Mouse (Mus musculus) CH12.LX (cell line): ENCODE results near the gene Gm28729.

Source experiments
- CTCF ChIP-seq, 2 experiments: IDR thresholded peaks in 1 of 2; conservative IDR thresholded peaks in 1 of 2; 2 replicates each; pipeline ENCODE4 v1.5.1; 2011 to 2012; ENCODE audit warnings: low read depth in 2 of 2, low read length in 2 of 2, improper control_type of control experiment in 1 of 2, inconsistent platforms in 1 of 2, mild to moderate bottlenecking in 1 of 2, moderate library complexity in 1 of 2
- MAFK ChIP-seq: IDR thresholded peaks from 2 replicates; pipeline ENCODE4 v1.6.1; 2011; ENCODE audit warnings: low read length, improper control_type of control experiment; ENCODE audit not compliant: insufficient replicate concordance
- NELFE ChIP-seq: IDR thresholded peaks from 2 replicates; pipeline ENCODE4 v1.6.1; 2011; ENCODE audit warnings: low read depth, low read length, improper control_type of control experiment
- POLR2A ChIP-seq: IDR thresholded peaks from 2 replicates; pipeline ENCODE4 v1.6.1; 2011; ENCODE audit warnings: low read depth, mild to moderate bottlenecking, improper control_type of control experiment, low read length
- ZKSCAN1 ChIP-seq: IDR thresholded peaks from 2 replicates; pipeline ENCODE4 v1.6.1; 2012; ENCODE audit warnings: low read depth, inconsistent platforms, low read length, improper control_type of control experiment, borderline replicate concordance

DNA sequence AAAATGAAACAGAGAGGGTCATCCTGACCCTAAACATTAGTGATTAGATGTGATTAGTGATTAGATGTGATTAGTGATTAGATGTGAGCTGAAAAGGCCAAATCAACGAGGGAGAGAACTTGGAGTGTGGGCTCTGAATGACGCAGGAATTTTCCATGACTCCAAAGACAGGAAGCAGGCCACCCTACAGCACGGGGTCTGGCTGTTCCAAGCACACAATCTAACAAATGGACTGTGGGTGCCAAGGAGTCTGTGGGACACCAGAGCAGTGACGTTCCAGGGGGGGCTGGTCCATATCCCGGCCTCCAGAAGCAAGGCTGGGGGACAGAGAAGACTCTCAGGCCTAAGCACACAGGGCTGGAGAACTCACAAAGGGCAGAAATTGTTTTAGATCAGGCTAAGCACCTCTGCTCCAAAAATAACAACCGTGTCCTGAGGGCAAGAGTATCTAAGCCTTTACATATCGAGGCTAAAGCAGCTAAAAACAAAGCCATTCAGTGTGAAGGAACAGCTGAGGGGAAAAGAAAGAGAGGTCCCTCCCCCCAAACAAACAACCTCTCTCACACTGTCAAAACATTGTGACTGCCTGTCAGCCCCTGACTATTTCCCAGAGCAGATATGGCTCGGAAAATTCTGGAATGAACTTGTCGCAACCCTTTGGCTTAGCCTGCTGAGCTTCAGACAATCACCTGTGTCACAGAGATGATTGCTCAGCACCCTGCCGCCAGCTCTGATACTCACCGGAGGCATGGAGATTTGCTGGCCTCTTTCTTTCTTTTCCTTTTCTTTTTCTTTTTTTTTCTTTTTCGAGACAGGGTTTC is 74.0 kb downstream of the Gm28729 start:
- TF ChIP-seq ZKSCAN1, result no peak
- TF ChIP-seq CTCF (conservative IDR thresholded peaks at IDR 0.05 in 1 of 2, IDR thresholded peaks at IDR 0.05 in 1 of 2; ENCODE audit: low read depth in 2 of 2, low read length in 2 of 2), result no peak
- TF ChIP-seq MAFK, result no peak
- TF ChIP-seq POLR2A, result no peak
- no peak for TF ChIP-seq NELFE
